Mouse (Mus musculus): ENCODE results near the gene Rsad2. TPM values are rescaled to one million over a fixed set of nuclear protein-coding genes. Genes with fewer than 3 reads are reported as not detected.
"Not testable (repeated sequence)": the region's sequence is repeated elsewhere in the genome, so short reads cannot be mapped to it uniquely, and the experiment has no call there.

Gene Rsad2
- polyA plus RNA-seq, 1 experiment from 2014 or later, result 0.54 TPM

- Histone ChIP-seq H3K4me3 (ENCODE audit: low read depth, low read length) (no peak overlapping the region), H3K27me3 (ENCODE audit: control insufficient read depth, insufficient read depth, low read depth, low read length) (no peaks in the 10 kb centered on the region), H3K27ac (ENCODE audit: low read length) (no peak overlapping the region), H3K9me3 (replicated peaks; ENCODE audit: control insufficient read depth, low read length, poor library complexity, severe bottlenecking) (no peaks in the 10 kb centered on the region), H3K4me2 (ENCODE audit: low read length) (no peak overlapping the region), H3K4me1 (ENCODE audit: control insufficient read depth, insufficient read depth, low read length) (peaks cover under 1% of the 10 kb centered on the region; the same call in 1 of the 2 replicates), H3K9ac (ENCODE audit: low read depth, low read length) (no peak overlapping the region), H3K36me3 (ENCODE audit: control insufficient read depth, insufficient read depth, low read length) (no peaks in the 10 kb centered on the region)
- 46% methylated on average over 1 of the region's 1 CpGs for WGBS
- ATAC-seq, result no peak
Measured at GRCm38 (mm10) chr12:26451150-26451549, 5.1 kb downstream of the Rsad2 start.

- 97% methylated on average over 2 of the region's 2 CpGs for WGBS
- H3K4me3 ChIP-seq (ENCODE audit: low read depth, low read length), result no peak overlapping the region
- H3K4me2 ChIP-seq (ENCODE audit: low read length), result no peak overlapping the region
- no peaks in the 10 kb centered on the region for H3K27me3 ChIP-seq (ENCODE audit: control insufficient read depth, insufficient read depth, low read depth, low read length)
- no peaks in the 10 kb centered on the region for H3K9me3 ChIP-seq (replicated peaks; ENCODE audit: control insufficient read depth, low read length, poor library complexity, severe bottlenecking)
- no peak overlapping the region for H3K9ac ChIP-seq (ENCODE audit: low read depth, low read length)
- H3K36me3 ChIP-seq (ENCODE audit: control insufficient read depth, insufficient read depth, low read length), result no peaks in the 10 kb centered on the region
- H3K27ac ChIP-seq (ENCODE audit: low read length), result no peak overlapping the region
- no peak for ATAC-seq
- H3K4me1 ChIP-seq (ENCODE audit: control insufficient read depth, insufficient read depth, low read length), result no peaks in the 10 kb centered on the region
Measured at GRCm38 (mm10) chr12:26449483-26449882, 6.8 kb downstream of the Rsad2 start.

- H3K9me3 ChIP-seq (replicated peaks; ENCODE audit: control insufficient read depth, low read length, poor library complexity, severe bottlenecking), result no peaks in the 10 kb centered on the region
- no peak overlapping the region for H3K4me3 ChIP-seq (ENCODE audit: low read depth, low read length)
- H3K9ac ChIP-seq (ENCODE audit: low read depth, low read length), result no peak overlapping the region
- no peak for ATAC-seq
- no peak overlapping the region for H3K4me2 ChIP-seq (ENCODE audit: low read length)
- H3K27me3 ChIP-seq (ENCODE audit: control insufficient read depth, insufficient read depth, low read depth, low read length), result no peaks in the 10 kb centered on the region
- no peak overlapping the region for H3K27ac ChIP-seq (ENCODE audit: low read length)
- no peaks in the 10 kb centered on the region for H3K4me1 ChIP-seq (ENCODE audit: control insufficient read depth, insufficient read depth, low read length)
- WGBS, result 93% methylated on average over 4 of the region's 4 CpGs
- H3K36me3 ChIP-seq (ENCODE audit: control insufficient read depth, insufficient read depth, low read length), result no peaks in the 10 kb centered on the region
Measured at GRCm38 (mm10) chr12:26446377-26447045, 9.7 kb downstream of the Rsad2 start.

DNA sequence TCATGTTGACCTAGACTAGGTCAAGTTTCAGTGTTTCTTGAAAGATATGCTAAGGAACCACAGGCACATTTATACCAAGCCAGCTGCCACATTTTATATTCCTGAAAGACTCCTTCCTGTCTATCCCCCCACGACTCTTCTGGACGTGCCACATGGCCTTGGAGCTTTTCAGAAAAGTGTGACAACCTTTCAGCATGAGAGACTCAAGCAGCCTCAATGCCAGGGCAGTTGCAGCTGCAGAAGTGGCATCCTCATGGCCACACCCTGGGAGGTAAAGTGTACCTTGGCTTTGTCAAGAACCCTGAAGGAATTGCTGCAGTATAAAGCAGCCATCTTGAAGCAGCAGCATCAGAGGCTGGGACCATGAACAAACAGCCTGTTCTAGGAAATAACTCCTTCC, 11.7 kb downstream of the Rsad2 start:
- Histone ChIP-seq H3K27ac (ENCODE audit: low read length) (no peak overlapping the region), H3K9ac (ENCODE audit: low read depth, low read length) (no peak overlapping the region), H3K9me3 (replicated peaks; ENCODE audit: control insufficient read depth, low read length, poor library complexity, severe bottlenecking) (no peaks in the 10 kb centered on the region), H3K27me3 (ENCODE audit: control insufficient read depth, insufficient read depth, low read depth, low read length) (no peaks in the 10 kb centered on the region), H3K4me1 (ENCODE audit: control insufficient read depth, insufficient read depth, low read length) (no peaks in the 10 kb centered on the region), H3K4me3 (ENCODE audit: low read depth, low read length) (no peak overlapping the region), H3K4me2 (ENCODE audit: low read length) (no peak overlapping the region), H3K36me3 (ENCODE audit: control insufficient read depth, insufficient read depth, low read length) (no peaks in the 10 kb centered on the region)
- WGBS, result 87% methylated on average over 2 of the region's 2 CpGs
- ATAC-seq, result no peak

GRCm38 (mm10) chr12:26444054-26444453, 12.2 kb downstream of the Rsad2 start:
- ATAC-seq, result no peak
- H3K9me3 ChIP-seq (replicated peaks; ENCODE audit: control insufficient read depth, low read length, poor library complexity, severe bottlenecking), result no peaks in the 10 kb centered on the region
- 0% methylated on average over 2 of the region's 2 CpGs for WGBS
- H3K36me3 ChIP-seq (ENCODE audit: control insufficient read depth, insufficient read depth, low read length), result no peaks in the 10 kb centered on the region
- H3K4me2 ChIP-seq (ENCODE audit: low read length), result no peak overlapping the region
- H3K4me3 ChIP-seq (ENCODE audit: low read depth, low read length), result no peak overlapping the region
- H3K9ac ChIP-seq (ENCODE audit: low read depth, low read length), result no peak overlapping the region
- H3K27ac ChIP-seq (ENCODE audit: low read length), result no peak overlapping the region
- H3K27me3 ChIP-seq (ENCODE audit: control insufficient read depth, insufficient read depth, low read depth, low read length), result no peaks in the 10 kb centered on the region
- H3K4me1 ChIP-seq (ENCODE audit: control insufficient read depth, insufficient read depth, low read length), result no peaks in the 10 kb centered on the region

GRCm38 (mm10) chr12:26439366-26439765, 16.9 kb downstream of the Rsad2 start:
- Histone ChIP-seq H3K27me3 (ENCODE audit: control insufficient read depth, insufficient read depth, low read depth, low read length) (no peaks in the 10 kb centered on the region), H3K4me3 (ENCODE audit: low read depth, low read length) (no peak overlapping the region), H3K4me2 (ENCODE audit: low read length) (no peak overlapping the region), H3K9me3 (replicated peaks; ENCODE audit: control insufficient read depth, low read length, poor library complexity, severe bottlenecking) (no peaks in the 10 kb centered on the region), H3K4me1 (ENCODE audit: control insufficient read depth, insufficient read depth, low read length) (no peaks in the 10 kb centered on the region), H3K27ac (ENCODE audit: low read length) (no peak overlapping the region), H3K36me3 (ENCODE audit: control insufficient read depth, insufficient read depth, low read length) (no peaks in the 10 kb centered on the region), H3K9ac (ENCODE audit: low read depth, low read length) (no peak overlapping the region)
- WGBS, result 80% methylated on average over 3 of the region's 3 CpGs
- ATAC-seq, result no peak

GRCm38 (mm10) chr12:26437950-26438349, 18.3 kb downstream of the Rsad2 start:
- H3K4me1 ChIP-seq (ENCODE audit: control insufficient read depth, insufficient read depth, low read length), result no peaks in the 10 kb centered on the region
- no peak for ATAC-seq
- H3K9ac ChIP-seq (ENCODE audit: low read depth, low read length), result no peak overlapping the region
- WGBS, result 77% methylated on average over 3 of the region's 3 CpGs
- no peaks in the 10 kb centered on the region for H3K36me3 ChIP-seq (ENCODE audit: control insufficient read depth, insufficient read depth, low read length)
- H3K27ac ChIP-seq (ENCODE audit: low read length), result no peak overlapping the region
- no peak overlapping the region for H3K4me2 ChIP-seq (ENCODE audit: low read length)
- no peaks in the 10 kb centered on the region for H3K9me3 ChIP-seq (replicated peaks; ENCODE audit: control insufficient read depth, low read length, poor library complexity, severe bottlenecking)
- no peaks in the 10 kb centered on the region for H3K27me3 ChIP-seq (ENCODE audit: control insufficient read depth, insufficient read depth, low read depth, low read length)
- no peak overlapping the region for H3K4me3 ChIP-seq (ENCODE audit: low read depth, low read length)

DNA sequence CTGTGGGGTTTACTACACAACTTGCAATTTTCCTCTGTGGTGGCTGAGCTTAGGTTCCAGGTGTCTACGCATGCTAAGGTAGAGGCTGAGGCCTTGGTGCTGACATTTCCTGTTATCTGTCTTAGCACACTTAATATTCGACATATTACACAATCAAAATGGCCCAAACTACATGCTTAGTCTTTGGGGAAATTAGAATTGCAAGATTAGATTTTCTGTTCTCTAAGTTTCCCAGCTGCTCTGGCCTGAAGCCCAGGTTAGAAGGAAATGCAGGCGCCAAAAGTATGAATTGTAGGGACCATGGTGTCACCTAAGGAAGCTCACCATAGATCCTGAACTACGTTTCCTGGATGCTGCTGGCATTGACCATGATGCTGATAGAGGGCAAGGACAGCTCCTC, 19.9 kb downstream of the Rsad2 start:
- Histone ChIP-seq H3K4me2 (ENCODE audit: low read length) (no peak overlapping the region), H3K4me3 (ENCODE audit: low read depth, low read length) (no peak overlapping the region), H3K4me1 (ENCODE audit: control insufficient read depth, insufficient read depth, low read length) (no peaks in the 10 kb centered on the region), H3K36me3 (ENCODE audit: control insufficient read depth, insufficient read depth, low read length) (no peaks in the 10 kb centered on the region), H3K27me3 (ENCODE audit: control insufficient read depth, insufficient read depth, low read depth, low read length) (no peaks in the 10 kb centered on the region), H3K27ac (ENCODE audit: low read length) (no peak overlapping the region), H3K9me3 (replicated peaks; ENCODE audit: control insufficient read depth, low read length, poor library complexity, severe bottlenecking) (no peaks in the 10 kb centered on the region), H3K9ac (ENCODE audit: low read depth, low read length) (no peak overlapping the region)
- ATAC-seq, result no peak
- WGBS, result 88% methylated on average over 4 of the region's 4 CpGs

DNA sequence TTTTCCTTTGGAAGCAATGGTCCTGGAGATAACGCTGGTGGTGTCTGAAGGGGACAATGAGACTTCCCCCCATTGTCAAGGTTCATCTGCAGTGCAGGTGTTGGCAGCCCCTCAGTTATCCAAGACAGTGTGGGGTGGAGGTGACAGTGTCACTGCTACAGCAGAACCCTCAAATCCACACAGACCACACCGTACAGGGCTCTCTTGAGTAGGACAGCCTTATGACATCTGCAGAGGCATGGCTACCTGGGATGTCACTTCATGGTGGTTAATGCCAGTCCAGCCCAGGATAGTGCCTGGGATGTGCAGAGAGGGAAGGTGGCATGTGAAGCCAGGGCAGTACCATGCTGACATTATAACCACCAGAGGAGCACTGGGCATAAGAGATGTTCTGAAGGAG, 27.5 kb downstream of the Rsad2 start:
- not testable (repeated sequence) for H3K4me3 ChIP-seq (ENCODE audit: low read depth, low read length); H3K9me3 ChIP-seq (replicated peaks; ENCODE audit: control insufficient read depth, low read length, poor library complexity, severe bottlenecking); H3K4me2 ChIP-seq (ENCODE audit: low read length); ATAC-seq; H3K4me1 ChIP-seq (ENCODE audit: control insufficient read depth, insufficient read depth, low read length); H3K27ac ChIP-seq (ENCODE audit: low read length); H3K36me3 ChIP-seq (ENCODE audit: control insufficient read depth, insufficient read depth, low read length); H3K27me3 ChIP-seq (ENCODE audit: control insufficient read depth, insufficient read depth, low read depth, low read length); H3K9ac ChIP-seq (ENCODE audit: low read depth, low read length)
- 78% methylated on average over 2 of the region's 2 CpGs for WGBS
